Mouse (Mus musculus): ENCODE measurements at regions not wholly inside any gene's neighbourhood (a gene's known extent, or its start where the extent isn't known, plus 50 kb on each side); places are given as distances from the start of the nearest gene placed in this dataset.
A peak's percentile ranks its signal among the peaks of the same experiment; 100 is the strongest.

- peak; percentile 45 to 59 for DNase-seq
These were observed 136.6 kb downstream of the Mn1 start for GRCm38 (mm10) chr5:111553471-111554382.

GRCm38 (mm10) chr5:111554551-111555311 is 137.6 kb downstream of the Mn1 start:
- no peak for DNase-seq

DNA sequence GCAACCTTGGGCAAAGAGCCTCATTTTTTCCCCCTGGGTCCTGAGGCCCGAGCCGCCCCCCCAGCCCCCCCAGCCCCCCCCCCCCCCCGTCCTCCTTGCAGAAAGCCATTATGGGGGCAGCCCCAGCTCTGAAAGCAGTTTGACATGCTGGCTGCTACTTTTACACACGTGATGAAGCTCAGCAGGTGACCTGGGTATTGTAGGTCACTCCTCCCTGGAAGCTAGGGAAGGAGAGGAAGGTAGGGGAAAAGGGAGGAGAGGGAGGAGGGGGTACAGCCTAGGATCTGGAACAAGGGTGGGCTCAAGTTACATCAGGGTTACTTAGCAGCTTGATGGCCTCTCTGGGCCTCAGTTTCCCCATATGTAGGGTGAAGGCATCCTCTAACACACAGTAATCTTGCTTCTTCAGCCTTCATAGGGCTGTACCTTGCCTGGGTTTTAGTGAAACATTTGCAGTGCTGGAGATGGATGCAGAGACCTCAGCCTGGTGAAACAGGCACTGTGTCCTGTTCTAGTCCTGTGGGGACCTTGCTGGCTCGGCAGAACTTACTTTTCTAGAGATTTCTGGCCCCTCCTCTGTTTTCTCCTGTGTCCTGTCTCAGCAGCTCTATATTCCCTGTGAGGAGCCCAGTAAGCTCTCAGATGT is 138.3 kb downstream of the Mn1 start:
- no peak for DNase-seq

GRCm38 (mm10) chr5:111555981-111556380 is 138.8 kb downstream of the Mn1 start:
- no peak for DNase-seq

DNA sequence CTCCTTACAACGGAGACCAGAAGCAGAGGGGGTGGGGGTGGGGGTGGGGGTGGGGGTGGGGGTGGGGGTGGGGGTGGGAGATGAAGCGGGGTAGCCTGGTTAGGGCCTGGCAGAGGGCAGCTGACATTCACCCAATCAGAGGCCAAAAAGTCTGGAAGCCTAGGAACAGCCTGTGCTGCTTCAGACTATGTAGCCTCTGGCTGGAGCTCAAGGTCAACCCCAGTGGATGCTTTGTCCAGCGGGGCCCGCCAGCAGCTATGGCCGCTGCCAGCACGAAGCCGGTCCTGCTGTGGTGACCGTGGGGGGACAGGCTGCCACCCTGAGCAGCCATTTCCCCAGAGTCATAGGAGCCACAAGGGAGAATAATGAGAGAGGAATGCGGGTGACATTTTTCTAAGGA is 143.3 kb downstream of the Mn1 start:
- DNase-seq: no peak

DNA sequence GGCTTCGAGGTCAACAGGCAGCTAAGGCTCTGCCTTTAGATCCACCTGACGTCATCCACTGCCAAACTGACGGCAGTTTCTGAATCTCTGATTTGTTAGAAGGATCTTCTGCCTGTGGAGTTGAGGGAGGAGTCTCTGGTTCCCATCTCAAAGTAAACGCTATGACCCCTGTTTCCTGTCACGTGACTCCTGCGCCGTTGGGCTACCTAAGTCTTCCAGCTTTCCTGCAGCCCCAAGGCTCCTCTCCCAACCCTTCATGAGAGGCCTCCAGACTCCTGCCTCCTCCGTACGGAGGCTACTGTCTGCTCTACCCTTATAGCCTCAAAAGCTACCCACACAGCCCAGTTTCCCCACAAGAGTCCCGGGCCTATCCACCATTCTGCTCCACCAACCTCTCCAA is 144.1 kb downstream of the Mn1 start:
- peak; percentile 34 to 48 for DNase-seq

- no peak for DNase-seq
These were observed 153.7 kb downstream of the Mn1 start for GRCm38 (mm10) chr5:111570826-111571225.

- DNase-seq: no peak
These were observed 156.2 kb downstream of the Mn1 start for GRCm38 (mm10) chr5:111573265-111573873.

DNA sequence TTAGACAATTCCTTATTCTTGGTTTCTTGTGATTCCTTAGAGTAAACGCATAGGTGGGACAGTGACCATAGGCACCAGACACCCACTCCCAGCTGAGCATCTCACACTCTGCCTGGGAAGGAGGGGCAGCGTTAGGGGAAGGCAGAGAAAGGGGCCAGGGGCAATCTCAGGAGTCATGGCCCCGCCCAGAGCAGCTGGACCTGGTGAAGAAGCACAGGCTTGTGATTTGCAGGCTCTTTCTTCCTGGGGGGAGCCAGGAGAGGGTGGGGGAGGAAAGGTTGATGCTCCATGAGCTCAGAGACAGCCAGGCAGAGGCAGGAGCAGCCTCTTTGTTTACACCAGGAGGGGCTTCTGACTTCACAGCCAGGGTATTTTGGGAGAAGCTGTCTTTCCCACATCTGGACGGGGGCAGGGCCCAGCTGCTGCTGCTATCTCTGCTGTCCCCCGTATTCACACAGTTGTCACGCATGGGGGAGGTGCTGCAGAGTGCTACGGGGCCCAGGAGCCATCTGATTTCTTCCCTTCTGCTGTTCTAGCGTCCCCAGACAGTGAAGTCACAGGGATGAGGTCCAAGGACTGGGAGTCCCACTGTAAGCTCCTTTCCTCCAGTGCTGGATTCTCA is 157.2 kb downstream of the Mn1 start:
- DNase-seq: no peak

- no peak for DNase-seq
These were observed 158.2 kb downstream of the Mn1 start for GRCm38 (mm10) chr5:111575376-111575775.

GRCm38 (mm10) chr5:111577441-111577840 is 156.3 kb upstream of the Gm26897 start:
- DNase-seq: no peak

GRCm38 (mm10) chr5:111578088-111578487 is 155.6 kb upstream of the Gm26897 start:
- DNase-seq: no peak

DNA sequence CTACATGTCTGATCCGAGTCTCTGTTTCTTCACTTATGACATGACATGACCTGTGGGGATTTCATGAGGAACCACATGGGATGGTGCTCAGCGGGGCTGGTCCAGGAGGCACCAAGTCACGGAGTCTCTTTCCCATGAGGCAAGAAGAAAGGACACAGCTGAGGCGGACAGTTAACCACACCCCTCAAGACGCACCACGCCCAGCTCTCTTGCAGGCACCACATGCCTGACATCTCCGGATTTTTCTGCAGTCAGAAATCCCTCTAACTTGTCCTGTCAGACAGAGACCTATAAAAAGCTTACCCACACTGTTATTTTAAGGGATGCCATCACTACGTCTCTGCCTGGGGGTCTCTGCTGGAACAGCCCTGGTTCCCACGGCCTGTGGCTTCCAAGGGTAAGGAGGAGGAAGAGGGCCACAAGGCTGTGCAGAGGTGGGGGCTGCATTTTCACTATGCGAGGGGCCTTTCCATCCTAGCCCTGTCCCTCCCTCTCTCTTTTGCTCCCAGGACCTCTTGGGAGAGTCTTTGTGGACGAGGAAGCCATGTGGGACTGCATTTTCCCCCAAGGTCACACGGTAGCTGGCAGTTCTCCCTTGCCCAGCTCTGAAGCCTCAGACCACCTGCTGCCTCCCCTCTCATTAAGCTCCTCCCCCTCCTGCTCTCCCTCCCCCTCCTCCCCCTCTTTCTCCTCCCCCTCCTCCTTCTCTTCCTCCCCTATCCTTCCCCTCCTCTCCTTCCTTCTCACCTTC is 154.6 kb upstream of the Gm26897 start:
- DNase-seq: peak in 1 of 2 experiments; percentile 29

DNA sequence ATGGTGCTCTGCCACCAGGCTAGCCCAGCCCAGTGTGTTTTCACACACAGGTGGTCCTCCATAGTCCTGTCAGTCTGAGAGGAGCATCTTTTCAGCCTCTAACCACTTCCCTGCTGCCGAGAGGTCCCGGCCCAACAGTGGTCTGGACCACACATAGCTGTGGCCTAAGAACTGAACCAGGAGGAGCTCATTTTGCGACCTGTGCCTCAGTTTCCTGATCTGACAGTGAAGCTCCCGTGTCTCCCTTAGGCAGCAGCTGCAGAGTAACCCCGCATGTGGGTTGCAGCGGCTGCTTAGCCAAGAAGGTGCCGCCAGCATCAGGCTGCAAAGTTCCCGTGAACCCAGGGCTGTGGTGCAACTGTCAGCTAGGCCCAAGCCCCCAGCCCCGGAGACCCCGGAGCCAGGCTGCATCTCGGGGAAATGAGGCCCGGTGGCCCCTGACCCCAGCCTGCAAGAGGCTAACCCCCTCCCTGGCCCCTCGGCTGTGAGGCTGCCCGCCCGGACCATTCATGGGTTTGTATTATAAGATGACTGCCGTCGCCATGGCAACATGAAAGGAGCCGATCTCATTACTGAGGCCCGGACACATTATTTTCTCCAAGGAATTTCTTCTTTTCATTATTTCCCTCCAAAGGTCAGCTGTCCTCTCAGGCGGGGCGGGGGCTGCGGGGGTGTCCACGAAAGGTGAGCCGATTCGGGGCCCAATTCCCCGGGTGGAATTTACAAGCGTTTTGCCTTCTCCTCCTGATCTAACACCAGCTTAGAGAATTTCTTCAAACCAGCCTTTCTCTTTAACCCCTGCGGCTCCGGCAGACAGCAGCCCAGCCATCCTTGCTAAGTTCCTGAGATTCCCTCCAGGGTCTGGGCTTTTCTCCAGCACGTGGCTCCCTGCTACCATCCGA is 152.6 kb upstream of the Gm26897 start:
- no peak for DNase-seq

GRCm38 (mm10) chr5:111582004-111582403 is 151.7 kb upstream of the Gm26897 start:
- DNase-seq: no peak

DNA sequence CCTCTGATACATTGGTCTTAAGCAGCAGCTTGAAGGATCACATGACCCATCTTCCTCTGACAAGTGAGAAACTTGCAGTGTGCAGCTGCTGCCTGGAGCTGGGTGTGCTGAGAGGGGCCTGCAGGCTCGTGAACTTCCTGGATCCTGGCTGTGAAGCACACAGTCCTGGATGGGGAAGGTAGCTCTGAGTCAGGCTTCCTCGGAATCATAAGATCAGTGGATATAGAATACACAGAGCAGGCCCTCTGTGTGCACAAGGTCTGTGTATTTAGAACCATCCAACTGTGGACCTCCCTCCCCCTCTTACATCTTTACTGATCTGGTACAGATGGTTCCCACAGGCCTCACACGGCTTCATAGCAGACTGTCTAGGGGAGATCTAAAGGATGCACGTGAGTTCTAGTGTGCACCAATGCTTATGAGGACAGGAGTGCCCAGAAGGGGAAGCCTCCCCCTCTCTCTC is 143.1 kb upstream of the Gm26897 start:
- DNase-seq: peak; percentile 55 to 72

GRCm38 (mm10) chr5:111592807-111593206 is 140.9 kb upstream of the Gm26897 start:
- no peak for DNase-seq

DNA sequence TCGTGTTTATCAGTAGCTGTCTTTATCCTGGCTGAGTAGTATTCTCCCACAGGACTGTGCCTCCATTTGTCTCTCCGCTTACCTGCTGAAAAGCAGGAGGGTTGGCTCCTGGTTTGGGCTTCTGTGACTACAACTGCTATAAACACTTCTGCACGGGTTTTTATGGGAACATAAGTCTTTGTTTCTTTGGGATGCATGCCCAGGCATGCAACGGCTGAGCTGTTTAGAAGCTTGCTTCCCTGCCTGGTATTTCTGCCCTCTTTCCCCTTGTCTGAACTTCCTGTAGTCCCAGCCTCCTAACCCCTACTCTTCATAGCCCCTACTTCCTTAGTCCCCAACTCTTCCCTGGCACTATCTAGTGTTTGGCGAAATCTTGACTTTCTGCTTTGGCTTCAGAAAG is 139.6 kb upstream of the Gm26897 start:
- no peak for DNase-seq

DNA sequence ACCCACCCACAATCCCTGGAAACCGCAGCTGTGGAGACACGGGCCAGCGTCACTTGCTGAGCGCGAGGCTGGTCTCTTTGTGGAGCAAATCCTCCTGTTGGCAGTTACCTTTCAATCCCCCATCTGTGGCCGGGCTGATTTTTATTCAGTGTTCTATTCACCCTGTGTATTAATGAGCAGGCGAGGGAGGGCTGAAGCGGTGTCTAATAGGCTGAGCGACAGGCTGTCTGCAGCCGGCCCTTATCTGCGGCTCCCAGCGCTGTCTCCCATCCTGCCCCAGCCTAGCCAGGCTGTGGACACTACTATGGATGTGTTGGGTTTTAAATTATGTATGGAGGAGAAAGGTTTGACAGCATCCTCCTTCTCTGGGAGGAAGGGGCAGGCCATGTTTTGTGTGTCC is 138.3 kb upstream of the Gm26897 start:
- DNase-seq: no peak

GRCm38 (mm10) chr5:111597733-111598132 is 136.0 kb upstream of the Gm26897 start:
- no peak for DNase-seq
